Mouse (Mus musculus) heart, adult 2 months (tissue): ENCODE measurements around the gene Grap. TPM values are rescaled to one million over a fixed set of nuclear protein-coding genes. Genes with fewer than 3 reads are reported as not detected.

ENCODE experiments used
- DNase-seq, 2 experiments: peaks; one replicate each; pipeline ENCODE4 v3.0.0; 2021
- H3K27ac ChIP-seq: fragments of 200-600 bp; 2 replicates; pipeline ENCODE4 v1.8.1; 2022
- H3K27me3 ChIP-seq: fragments of 200-500 bp; 2 replicates; pipeline ENCODE4 v1.6.1; 2012; ENCODE audit warnings: mild to moderate bottlenecking, low read length, inconsistent platforms, mixed read lengths; ENCODE audit not compliant: control insufficient read depth, insufficient read depth
- H3K36me3 ChIP-seq: fragments of 200-500 bp; 2 replicates; pipeline ENCODE4 v1.6.1; 2012; ENCODE audit warnings: low read length, inconsistent platforms; ENCODE audit not compliant: control insufficient read depth, insufficient read depth
- H3K4me1 ChIP-seq: fragments of 200-500 bp; 2 replicates; pipeline ENCODE4 v1.6.1; 2011; ENCODE audit warnings: low read length; ENCODE audit not compliant: control insufficient read depth, insufficient read depth
- H3K4me3 ChIP-seq: fragments of 200-600 bp; 2 replicates; pipeline ENCODE4 v1.8.1; 2022
- H3K79me2 ChIP-seq: fragments of 200-500 bp; replicated peaks from 2 replicates; pipeline ENCODE4 v1.6.1; 2012; ENCODE audit warnings: mild to moderate bottlenecking, inconsistent platforms, low read length, moderate library complexity, mixed read lengths; ENCODE audit not compliant: control insufficient read depth, insufficient read depth
- H3K9ac ChIP-seq: fragments of 200-500 bp; 2 replicates; pipeline ENCODE4 v1.6.1; 2012; ENCODE audit warnings: low read depth, mild to moderate bottlenecking, control low read depth, inconsistent platforms, low read length, mixed read lengths
- CTCF ChIP-seq: fragments of 200-600 bp; IDR thresholded peaks from 2 replicates; pipeline ENCODE4 v1.8.1; 2022; ENCODE audit warnings: antibody characterized with exemption, mild to moderate bottlenecking, moderate library complexity
- EP300 ChIP-seq: fragments of 200-500 bp; IDR thresholded peaks from 2 replicates; pipeline ENCODE4 v1.6.1; 2011; ENCODE audit warnings: low read depth, low read length, control low read depth; ENCODE audit not compliant: insufficient read depth
- POLR2A ChIP-seq: fragments of 200-500 bp; IDR thresholded peaks from 2 replicates; pipeline ENCODE4 v1.6.1; 2011; ENCODE audit warnings: mild to moderate bottlenecking, low read depth, low read length, control low read depth; ENCODE audit not compliant: insufficient read depth
- WGBS: fragments of 180-500 bp; shearing (Covaris S2); methylation state at CpG from one replicate; pipeline ENCODE4 v1.1.7; 2018; 5-methylcytosine and 5-hydroxymethylcytosine counted together
- intact Hi-C: fragments of 180-260 bp; cut with DNase I; formaldehyde crosslinking; loops from one replicate; pipeline ENCODE4 v1.15.1; 2025
- polyA plus RNA-seq: library from polyadenylated mRNA; depleted of rRNA; stranded (reverse); fragments of >200 nt; gene quantifications from 2 replicates; pipeline ENCODE4 v1.2.3, GENCODE M21; 2012
- total RNA-seq, 2 experiments: library from RNA; stranded (reverse); gene quantifications; 2 replicates each; pipeline ENCODE4 v1.2.3; 2021

The Grap gene
- total and polyA plus RNA-seq, 3 experiments, result 10.5 to 11.3 (median 10.6) TPM

DNA sequence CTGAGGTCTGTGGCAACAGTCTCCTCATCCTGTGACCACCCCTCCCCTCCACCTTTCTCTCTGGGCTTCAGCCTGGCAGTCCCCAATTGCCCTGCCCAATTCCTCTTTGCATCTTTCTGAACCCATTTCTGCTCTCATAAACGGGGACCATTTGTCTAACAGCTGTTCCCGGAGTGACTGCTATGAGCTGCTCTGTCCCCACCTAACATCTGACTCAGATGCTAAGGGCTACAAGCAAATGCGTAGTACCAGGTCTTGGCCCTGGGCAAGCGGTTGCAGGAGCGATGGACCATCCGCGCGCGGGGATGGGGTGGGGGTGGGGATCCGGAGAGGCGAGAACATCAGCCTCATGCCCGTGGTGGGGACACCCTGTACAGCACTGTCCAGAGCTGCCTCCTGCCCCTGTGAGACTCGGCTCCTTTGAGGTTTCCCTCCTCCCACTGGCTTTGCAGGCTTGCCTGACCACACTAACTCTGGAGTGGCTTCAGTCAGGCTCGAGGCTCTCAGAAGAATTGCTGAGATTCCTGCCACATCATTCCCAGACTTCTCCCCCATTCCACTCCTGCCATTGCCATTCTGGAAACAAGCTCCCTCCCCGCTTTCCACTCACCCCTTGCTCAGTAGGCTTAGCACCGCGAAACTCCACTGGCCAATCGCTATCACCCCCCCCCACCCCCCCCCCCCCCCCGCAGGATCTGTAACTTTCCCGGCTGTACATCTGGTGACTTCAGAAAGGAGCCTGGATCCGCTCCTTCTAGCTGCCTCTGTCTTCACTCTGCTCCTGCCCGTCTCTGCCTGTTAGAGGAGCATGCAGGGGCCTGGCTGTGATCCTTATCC, 37.2 kb upstream of the Grap start:
- TF ChIP-seq POLR2A, result no peak
- no peak for TF ChIP-seq EP300
- no peak for TF ChIP-seq CTCF
- intact Hi-C loops, result loop anchor here (2.0 kb wide), 1 partner anchor 83 kb away; no protein-coding TSS in a partner anchor
- Histone ChIP-seq H3K79me2 (no peaks in the 10 kb centered on the region), H3K4me1 (peaks cover 33% of the 10 kb centered on the region), H3K27ac (peak overlapping the region; percentile 96), H3K27me3 (no peaks in the 10 kb centered on the region), H3K9ac (peak overlapping the region; percentile 15), H3K4me3 (peak overlapping the region; percentile 28), H3K36me3 (peaks cover 4% of the 10 kb centered on the region; the same call in 1 of the 2 replicates)
- peak; percentile 48 to 58 for DNase-seq
- WGBS, result 23% methylated on average over 20 of the region's 22 CpGs

- Histone ChIP-seq H3K27ac (peak overlapping the region; percentile 96), H3K27me3 (no peaks in the 10 kb centered on the region), H3K4me3 (no peak overlapping the region), H3K9ac (peak overlapping the region; percentile 5; the same call in 1 of the 2 replicates), H3K36me3 (peaks cover 4% of the 10 kb centered on the region; the same call in 1 of the 2 replicates), H3K79me2 (no peaks in the 10 kb centered on the region), H3K4me1 (peaks cover 33% of the 10 kb centered on the region)
- intact Hi-C loops, result loop anchor here (2.0 kb wide), 1 partner anchor 84 kb away; no protein-coding TSS in a partner anchor
- DNase-seq, result peak; percentile 36 to 46
- no peak for TF ChIP-seq EP300
- TF ChIP-seq CTCF, result no peak
- TF ChIP-seq POLR2A, result no peak
- 51% methylated on average over 9 of the region's 9 CpGs for WGBS
Observed at GRCm38 (mm10) chr11:61616523-61617292, 36.4 kb upstream of the Grap start.

- WGBS, result 51% methylated on average over 7 of the region's 7 CpGs
- no peak for TF ChIP-seq EP300
- no peak for TF ChIP-seq CTCF
- intact Hi-C loops, result loop anchor here (2.0 kb wide), 1 partner anchor 85 kb away; no protein-coding TSS in a partner anchor
- H3K4me3 ChIP-seq, result no peak overlapping the region
- no peak overlapping the region for H3K9ac ChIP-seq
- no peaks in the 10 kb centered on the region for H3K79me2 ChIP-seq
- peaks cover 4% of the 10 kb centered on the region; the same call in 1 of the 2 replicates for H3K36me3 ChIP-seq
- H3K27me3 ChIP-seq, result no peaks in the 10 kb centered on the region
- no peak for DNase-seq
- peaks cover 33% of the 10 kb centered on the region for H3K4me1 ChIP-seq
- H3K27ac ChIP-seq, result peak overlapping the region; percentile 96
Observed at GRCm38 (mm10) chr11:61617293-61617975, 35.6 kb upstream of the Grap start.

DNA sequence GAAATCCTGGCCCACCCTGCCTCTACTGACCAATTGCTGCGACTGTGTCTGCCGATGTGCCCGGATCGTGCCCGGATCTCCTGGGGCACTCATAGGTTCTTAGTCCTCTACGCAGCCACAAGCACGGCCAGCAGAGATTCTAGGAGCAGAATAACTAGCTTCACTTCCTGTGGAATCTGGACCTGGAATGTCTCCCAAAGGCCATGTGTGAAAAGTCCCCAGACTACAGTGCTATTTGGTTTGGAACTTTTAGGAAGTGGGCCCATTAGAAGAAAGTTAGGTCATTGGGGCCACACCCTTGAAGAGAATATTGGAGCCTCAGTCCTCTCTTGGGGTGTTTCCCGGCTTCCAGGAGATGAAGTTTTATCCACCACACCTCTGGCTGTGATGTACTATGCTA, 34.9 kb upstream of the Grap start:
- peak overlapping the region; percentile 96 for H3K27ac ChIP-seq
- no peaks in the 10 kb centered on the region for H3K27me3 ChIP-seq
- no peaks in the 10 kb centered on the region for H3K79me2 ChIP-seq
- peak; percentile 18; the same call in 1 of the 2 replicates for TF ChIP-seq POLR2A
- TF ChIP-seq CTCF, result no peak
- 41% methylated on average over 8 of the region's 8 CpGs for WGBS
- peaks cover 4% of the 10 kb centered on the region; the same call in 1 of the 2 replicates for H3K36me3 ChIP-seq
- H3K9ac ChIP-seq, result no peak overlapping the region
- peaks cover 33% of the 10 kb centered on the region for H3K4me1 ChIP-seq
- no peak overlapping the region for H3K4me3 ChIP-seq
- DNase-seq, result peak; percentile 63 to 72
- intact Hi-C loops, result no loop called here

DNA sequence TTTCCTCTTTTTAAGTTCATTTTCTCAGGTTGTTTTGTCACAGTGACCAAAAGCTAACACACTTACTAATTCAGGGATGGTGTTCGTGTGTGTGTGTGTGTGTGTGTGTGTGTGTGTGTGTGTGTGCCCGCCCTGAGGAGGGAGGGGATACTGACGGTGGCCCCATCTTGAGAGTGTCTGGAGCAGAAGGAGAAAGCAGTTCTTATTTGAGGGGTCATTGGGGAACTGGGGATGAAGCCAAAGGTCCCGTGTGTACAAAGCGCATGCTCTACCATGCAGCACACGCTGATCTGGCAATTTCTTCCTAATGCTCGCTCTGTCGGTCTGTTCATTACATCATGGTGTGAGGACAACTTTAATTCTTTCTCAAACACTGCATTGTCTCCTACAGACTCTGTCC, 34.5 kb upstream of the Grap start:
- peaks cover 33% of the 10 kb centered on the region for H3K4me1 ChIP-seq
- no peaks in the 10 kb centered on the region for H3K27me3 ChIP-seq
- H3K36me3 ChIP-seq, result peaks cover 4% of the 10 kb centered on the region; the same call in 1 of the 2 replicates
- H3K4me3 ChIP-seq, result peak overlapping the region; percentile 15; the same call in 1 of the 2 replicates
- intact Hi-C loops, result no loop called here
- WGBS, result 76% methylated on average over 8 of the region's 8 CpGs
- no peaks in the 10 kb centered on the region for H3K79me2 ChIP-seq
- no peak overlapping the region; the same call in 1 of the 2 replicates for H3K9ac ChIP-seq
- TF ChIP-seq CTCF (no peak), POLR2A (no peak), EP300 (no peak)
- DNase-seq, result no peak
- peak overlapping the region; percentile 96 for H3K27ac ChIP-seq
